In genomic region chr11:16986550-16987187, GRCm38 (mm10) we compare ENCODE assay signal across 25 mouse cellular contexts. TPM values are rescaled to one million over a fixed set of nuclear protein-coding genes. Genes with fewer than 3 reads are reported as not detected.
DNase-seq lines count a peak whose midpoint lies in the region; ATAC-seq and TF ChIP-seq lines count a peak whose summit lies in the region.
"Had no signal": no experiment of that assay in that cellular context is flagged by ENCODE, and none has a peak within 500 bp of the region (broad histone marks: within the 10 kb centered on the region; RNA-seq: fewer than 3 reads in every experiment).

No protein-coding gene starts in this region.

- TF ChIP-seq CTCF in spleen, adult 2 months (IDR thresholded peaks at IDR 0.05; ENCODE audit: extremely low read depth, insufficient read depth, insufficient read length, insufficient replicate concordance), result no peak

- ATAC-seq in granulocyte monocyte progenitor cell, adult 5-6 weeks (replicated peaks; ENCODE audit: poor library complexity, severe bottlenecking), result peak; percentile 20
- ATAC-seq in midbrain, embryonic 13.5 days, result no peak
- ATAC-seq: activated CD4-positive, CD25-positive, alpha-beta regulatory T cell, adult 4 months; forebrain, embryonic 14.5 days; forebrain, embryonic 16.5 days; Patski had no signal

- H3K27me3 ChIP-seq in spleen, adult 2 months (ENCODE audit: control insufficient read depth, insufficient read depth, low read length), result no peaks in the 10 kb centered on the region
- no peaks in the 10 kb centered on the region for H3K27me3 ChIP-seq in splenic B cell, adult 2 months (ENCODE audit: control insufficient read depth, insufficient read depth, low read length, poor library complexity, severe bottlenecking)
- no peaks in the 10 kb centered on the region for H3K27me3 ChIP-seq in midbrain, embryonic 13.5 days
- H3K27me3 ChIP-seq: embryonic facial prominence, embryonic 13.5 days; embryonic facial prominence, embryonic 15.5 days; forebrain, embryonic 12.5 days had no signal

- H3K36me3 ChIP-seq in spleen, adult 2 months (ENCODE audit: control insufficient read depth, insufficient read depth, low read length), result peaks cover 36% of the 10 kb centered on the region
- peaks cover 22% of the 10 kb centered on the region for H3K36me3 ChIP-seq in splenic B cell, adult 2 months (ENCODE audit: control insufficient read depth, insufficient read depth, low read length, poor library complexity, severe bottlenecking)
- H3K36me3 ChIP-seq in midbrain, embryonic 13.5 days, result no peaks in the 10 kb centered on the region
- H3K36me3 ChIP-seq: embryonic facial prominence, embryonic 13.5 days; embryonic facial prominence, embryonic 15.5 days; forebrain, embryonic 10.5 days; forebrain, embryonic 12.5 days had no signal

- WGBS in spleen, adult 2 months, result 43% methylated on average over 7 of the region's 7 CpGs
- WGBS in midbrain, embryonic 13.5 days, result 88% methylated on average over 7 of the region's 7 CpGs

- H3K4me1 ChIP-seq in spleen, adult 2 months (ENCODE audit: control insufficient read depth, insufficient read depth, insufficient read length), result peaks cover 13% of the 10 kb centered on the region; the same call in 1 of the 2 replicates
- no peaks in the 10 kb centered on the region for H3K4me1 ChIP-seq in midbrain, embryonic 13.5 days (replicated peaks)
- H3K4me1 ChIP-seq: embryonic facial prominence, embryonic 13.5 days; embryonic facial prominence, embryonic 15.5 days; forebrain, embryonic 10.5 days had no signal

- H3K4me3 ChIP-seq in spleen, adult 2 months (ENCODE audit: extremely low read depth, insufficient read depth, insufficient read length), result no peak overlapping the region
- H3K4me3 ChIP-seq in midbrain, embryonic 13.5 days (replicated peaks), result no peak overlapping the region
- H3K4me3 ChIP-seq: embryonic facial prominence, embryonic 13.5 days; embryonic facial prominence, embryonic 15.5 days; erythroblast, embryonic 14.5 days; forebrain, embryonic 10.5 days; forebrain, embryonic 12.5 days had no signal

- no peaks in the 10 kb centered on the region for H3K9me3 ChIP-seq in midbrain, embryonic 13.5 days
- H3K9me3 ChIP-seq: embryonic facial prominence, embryonic 13.5 days; embryonic facial prominence, embryonic 15.5 days; forebrain, embryonic 10.5 days; forebrain, embryonic 12.5 days; G1E had no signal

- peak overlapping the region; percentile 26; the same call in 1 of the 2 replicates for H3K27ac ChIP-seq in spleen, adult 2 months (ENCODE audit: insufficient read depth, low read length)
- no peak overlapping the region for H3K27ac ChIP-seq in midbrain, embryonic 13.5 days
- H3K27ac ChIP-seq: embryonic facial prominence, embryonic 13.5 days; embryonic facial prominence, embryonic 15.5 days; forebrain, embryonic 10.5 days; forebrain, embryonic 12.5 days had no signal

- no peak for TF ChIP-seq POLR2A in spleen, adult 2 months (IDR thresholded peaks at IDR 0.05; ENCODE audit: low read depth, low read length)

- DNase-seq in spleen, adult 2 months (ENCODE audit: low read depth in 1 of 2, low spot score in 2 of 2), result no peak
- DNase-seq in spleen, postnatal 10 days (ENCODE audit: low spot score in 2 of 2), result no peak
- DNase-seq in splenic B cell, adult 2 months (ENCODE audit: low read depth, low spot score), result peak; percentile 56
- DNase-seq in adrenal gland, adult 8-10 months, result no peak
- DNase-seq: adrenal gland, postnatal 10 days; adrenal gland, postnatal 25 days; cerebellum, adult 11 months; cerebellum, adult 18-20 months; cerebellum, adult 8-10 months; cerebellum, adult 9-11 months; cerebellum, postnatal 14 days; cerebellum, postnatal 36 days; embryo, embryonic 11 days had no signal

- H3K4me2 ChIP-seq in midbrain, embryonic 13.5 days (replicated peaks), result no peak overlapping the region
- H3K4me2 ChIP-seq: embryonic facial prominence, embryonic 13.5 days; embryonic facial prominence, embryonic 15.5 days; forebrain, embryonic 12.5 days had no signal

- no peak overlapping the region for H3K9ac ChIP-seq in midbrain, embryonic 13.5 days (replicated peaks)
- H3K9ac ChIP-seq: embryonic facial prominence, embryonic 13.5 days; embryonic facial prominence, embryonic 15.5 days; forebrain, embryonic 12.5 days had no signal

RNA-seq across cellular contexts. Expression of gene Fbxo48, which starts 35.5 kb away (rescaled TPM):
- 0.94 and 1.2 TPM in 2 replicates for polyA plus RNA-seq in spleen, adult 2 months (2012; rRNA removed)
- 6.0 and 7.9 TPM in 2 replicates for total RNA-seq in granulocyte monocyte progenitor cell, adult 5-6 weeks (2014; fragmentation: Nextera tagmentation)
- total RNA-seq in granulocyte monocyte progenitor cell, adult 5-6 weeks (2017), result 7.3 and 7.4 TPM in 2 replicates
- total RNA-seq in adrenal gland, adult 8-10 months (2022), result under 1 TPM; 0.12 to 0.75 (median 0.35) TPM
- polyA plus RNA-seq in midbrain, embryonic 13.5 days (2015; fragmentation: Nextera tagmentation; extraction: Ambion mirVana), result 0.81 and 0.82 TPM in 2 replicates

Comparison
In these comparisons a context has a peak if more than half of its experiments do, and no peak if none do; other contexts are left out.
1. RNA of gene Fbxo48, which starts 35.5 kb away (total RNA-seq): 6.0 to 7.9 TPM in granulocyte monocyte progenitor cell, adult 5-6 weeks; 0.12 to 0.75 TPM in adrenal gland, adult 8-10 months; every median in the first group is over 4 times any median in the second.